Mouse (Mus musculus): ENCODE measurements around the gene Cops7b. TPM values are rescaled to one million over a fixed set of nuclear protein-coding genes. Genes with fewer than 3 reads are reported as not detected.

The Cops7b gene
- polyA plus RNA-seq, 1 experiment from 2014 or later, result 36.9 TPM

DNA sequence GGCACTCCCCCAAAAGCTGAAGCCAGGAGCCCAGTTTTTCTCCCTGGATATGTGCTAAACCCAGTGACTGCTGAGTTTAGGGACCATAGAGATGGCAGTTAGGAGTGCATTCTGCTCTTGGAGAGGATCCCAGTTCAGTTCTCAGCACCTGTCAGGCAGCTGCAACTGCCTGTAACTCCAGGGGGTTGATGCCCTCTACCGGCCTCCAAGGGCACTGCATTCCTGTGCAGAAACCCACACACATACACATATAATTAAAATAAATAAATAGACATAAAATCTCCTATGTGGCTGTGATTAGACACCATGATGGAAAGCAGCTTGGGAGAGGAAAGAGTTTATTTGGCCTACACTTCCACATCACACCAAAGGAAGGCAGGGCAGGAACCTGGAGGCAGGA, 29.4 kb downstream of the Cops7b start:
- DNase-seq (ENCODE audit: low spot score) (no peak), ATAC-seq (replicated peaks; ENCODE audit: low FRiP score, low TSS enrichment, low read depth) (no peak)
- Histone ChIP-seq H3K27ac (ENCODE audit: low read depth) (no peak overlapping the region), H3K27me3 (replicated peaks; ENCODE audit: control insufficient read depth, insufficient read depth, low read length) (no peaks in the 10 kb centered on the region), H3K4me1 (replicated peaks; ENCODE audit: control insufficient read depth, insufficient read depth, low read length) (no peaks in the 10 kb centered on the region), H3K36me3 (ENCODE audit: control insufficient read depth, insufficient read depth, low read length) (peaks cover 9% of the 10 kb centered on the region), H3K9me3 (ENCODE audit: control insufficient read depth, low read length) (no peaks in the 10 kb centered on the region), H3K4me2 (ENCODE audit: low read length) (no peak overlapping the region), H3K9ac (ENCODE audit: low read length) (no peak overlapping the region), H3K4me3 (ENCODE audit: low read depth, low read length) (no peak overlapping the region)
- 78% methylated on average over 1 of the region's 1 CpGs for WGBS

DNA sequence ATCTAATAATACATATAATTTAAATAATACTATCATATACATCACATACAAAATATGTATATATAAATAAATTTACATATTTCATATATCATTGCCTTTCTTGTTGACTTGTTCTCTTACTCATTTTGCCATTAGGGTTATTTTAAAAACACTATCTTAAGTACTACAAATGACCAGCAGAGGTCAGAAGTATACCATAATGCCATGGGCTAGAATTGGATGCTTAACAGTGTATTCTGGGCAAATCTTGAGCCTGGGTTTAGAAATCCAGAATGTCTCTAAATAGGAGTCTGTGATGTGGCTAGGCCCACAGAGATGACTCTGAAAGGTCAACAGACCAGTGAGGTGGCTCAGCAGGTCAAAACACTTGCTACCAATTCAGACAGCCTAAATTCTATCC, 31.6 kb downstream of the Cops7b start:
- Histone ChIP-seq H3K27ac (ENCODE audit: low read depth) (no peak overlapping the region), H3K9me3 (ENCODE audit: control insufficient read depth, low read length) (no peaks in the 10 kb centered on the region), H3K27me3 (replicated peaks; ENCODE audit: control insufficient read depth, insufficient read depth, low read length) (no peaks in the 10 kb centered on the region), H3K4me2 (ENCODE audit: low read length) (no peak overlapping the region), H3K4me1 (replicated peaks; ENCODE audit: control insufficient read depth, insufficient read depth, low read length) (no peaks in the 10 kb centered on the region), H3K9ac (ENCODE audit: low read length) (no peak overlapping the region), H3K36me3 (ENCODE audit: control insufficient read depth, insufficient read depth, low read length) (no peaks in the 10 kb centered on the region), H3K4me3 (ENCODE audit: low read depth, low read length) (no peak overlapping the region)
- ATAC-seq (replicated peaks; ENCODE audit: low FRiP score, low TSS enrichment, low read depth) (no peak), DNase-seq (ENCODE audit: low spot score) (no peak)

DNA sequence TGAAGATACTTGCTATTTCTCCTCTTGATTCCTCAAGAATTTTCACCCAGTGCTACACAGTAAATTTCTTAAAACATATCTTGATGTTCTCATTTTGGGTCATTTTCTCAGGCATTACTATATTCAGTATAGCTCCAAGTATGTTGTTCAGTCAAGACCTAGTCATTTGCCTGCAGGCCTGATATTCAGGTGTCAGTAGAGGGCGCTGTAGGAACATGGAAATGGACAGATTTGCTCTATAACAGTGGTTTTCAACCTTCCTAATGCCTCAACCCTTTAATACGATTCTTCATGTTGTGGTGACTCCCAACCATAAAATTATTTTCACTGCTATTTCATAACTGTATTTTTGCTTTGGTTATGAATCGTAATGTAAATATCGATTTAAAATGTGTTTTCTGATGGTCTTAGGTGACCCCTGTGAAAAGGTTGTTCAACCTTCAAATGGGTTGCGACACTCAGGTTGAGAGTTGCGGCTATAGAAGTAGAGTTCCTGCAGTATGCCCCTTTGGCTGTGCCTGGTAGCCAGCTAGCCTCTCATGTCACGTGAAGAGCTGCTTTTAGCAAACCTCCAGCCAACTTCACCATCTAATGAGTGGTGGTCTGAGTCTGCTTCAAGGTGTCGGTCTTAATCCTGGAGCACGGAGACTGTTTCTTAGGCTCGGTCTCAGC, 35.9 kb downstream of the Cops7b start:
- 0 out of 2 replicates have a peak, but pooled peaks have one; percentile 47 for ATAC-seq (replicated peaks; ENCODE audit: low FRiP score, low TSS enrichment, low read depth)
- Histone ChIP-seq H3K27me3 (replicated peaks; ENCODE audit: control insufficient read depth, insufficient read depth, low read length) (no peaks in the 10 kb centered on the region), H3K9ac (ENCODE audit: low read length) (no peak overlapping the region), H3K4me1 (replicated peaks; ENCODE audit: control insufficient read depth, insufficient read depth, low read length) (0 out of 2 replicates have a peak, but pooled peaks cover 2% of the 10 kb centered on the region), H3K36me3 (ENCODE audit: control insufficient read depth, insufficient read depth, low read length) (no peaks in the 10 kb centered on the region), H3K4me3 (ENCODE audit: low read depth, low read length) (no peak overlapping the region), H3K27ac (ENCODE audit: low read depth) (no peak overlapping the region), H3K4me2 (ENCODE audit: low read length) (no peak overlapping the region), H3K9me3 (ENCODE audit: control insufficient read depth, low read length) (no peaks in the 10 kb centered on the region)
- DNase-seq (ENCODE audit: low spot score), result peak; percentile 78
- WGBS, result 56% methylated on average over 10 of the region's 10 CpGs

DNA sequence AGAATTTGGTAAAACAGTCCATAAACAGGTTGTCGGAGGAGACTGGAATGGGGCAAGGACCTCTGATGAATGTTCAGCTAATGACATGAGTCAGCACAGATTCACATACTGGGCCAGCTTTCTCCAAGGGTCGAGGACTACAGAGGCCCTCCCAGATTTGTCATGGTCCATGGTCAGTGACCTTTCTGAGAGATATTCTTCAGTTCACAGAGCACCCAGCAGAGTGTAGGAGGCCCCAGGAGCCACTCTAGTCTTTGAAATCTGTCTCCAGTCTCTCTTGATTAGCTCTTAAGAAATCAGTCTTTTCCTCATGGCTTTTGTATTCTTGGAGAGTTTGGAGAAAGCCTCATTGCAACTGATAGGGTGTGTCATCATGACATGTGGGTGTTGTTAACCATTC, 39.6 kb downstream of the Cops7b start:
- Histone ChIP-seq H3K4me3 (ENCODE audit: low read depth, low read length) (no peak overlapping the region), H3K27ac (ENCODE audit: low read depth) (no peak overlapping the region), H3K4me2 (ENCODE audit: low read length) (no peak overlapping the region), H3K27me3 (replicated peaks; ENCODE audit: control insufficient read depth, insufficient read depth, low read length) (no peaks in the 10 kb centered on the region), H3K36me3 (ENCODE audit: control insufficient read depth, insufficient read depth, low read length) (no peaks in the 10 kb centered on the region), H3K9me3 (ENCODE audit: control insufficient read depth, low read length) (no peaks in the 10 kb centered on the region), H3K9ac (ENCODE audit: low read length) (no peak overlapping the region), H3K4me1 (replicated peaks; ENCODE audit: control insufficient read depth, insufficient read depth, low read length) (0 out of 2 replicates have a peak, but pooled peaks cover 3% of the 10 kb centered on the region)
- no peak for ATAC-seq (replicated peaks; ENCODE audit: low FRiP score, low TSS enrichment, low read depth)
- no peak for DNase-seq (ENCODE audit: low spot score)
- WGBS, result 76% methylated on average over 2 of the region's 2 CpGs

DNA sequence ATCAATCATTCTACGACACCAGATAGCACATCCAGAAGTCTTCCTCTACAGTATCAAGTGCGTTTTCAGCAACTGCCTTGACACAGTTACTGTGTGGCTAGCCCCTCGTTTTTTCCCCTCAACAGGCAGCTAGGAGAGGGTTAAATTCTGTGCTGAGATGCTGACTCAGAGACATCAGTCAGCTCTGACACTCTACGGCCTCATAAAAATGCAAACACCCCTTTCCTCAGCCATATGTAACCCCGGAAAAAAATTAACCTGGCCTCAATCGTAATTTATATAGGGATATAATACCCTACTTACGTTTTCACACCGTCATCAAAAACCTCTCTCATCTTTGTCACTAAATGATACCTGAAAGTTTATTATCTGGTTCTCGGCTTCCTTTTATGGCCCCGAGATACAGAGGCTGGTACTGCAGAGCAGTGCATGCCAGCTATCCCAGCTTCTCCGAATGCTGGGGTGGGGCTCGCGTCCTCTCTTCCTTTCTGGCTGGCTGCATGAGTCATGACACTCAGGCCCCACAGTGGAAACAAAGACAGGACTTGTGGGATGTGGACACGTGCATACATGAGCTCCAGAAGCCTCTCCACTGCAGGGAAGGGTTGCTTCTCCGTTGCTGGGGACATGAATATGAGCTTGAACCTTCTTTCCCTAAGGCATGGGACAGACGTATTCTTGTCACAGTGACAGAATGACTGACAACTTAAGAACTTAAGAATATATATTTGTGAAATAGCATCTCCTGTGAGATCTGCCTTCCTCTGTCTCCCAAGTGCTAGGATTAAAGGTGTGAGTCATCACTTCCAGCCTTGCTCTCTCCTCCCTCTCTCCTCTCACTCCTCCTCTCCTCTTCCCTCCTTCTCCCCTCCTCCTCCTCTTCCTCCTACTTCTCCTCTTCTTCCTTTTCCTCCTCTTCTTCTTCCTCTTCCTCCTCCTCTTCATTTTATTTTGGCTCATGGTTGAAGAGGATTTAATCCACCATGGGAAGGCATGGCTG, 40.6 kb downstream of the Cops7b start:
- H3K4me3 ChIP-seq (ENCODE audit: low read depth, low read length), result no peak overlapping the region
- H3K9me3 ChIP-seq (ENCODE audit: control insufficient read depth, low read length), result no peaks in the 10 kb centered on the region
- H3K27me3 ChIP-seq (replicated peaks; ENCODE audit: control insufficient read depth, insufficient read depth, low read length), result no peaks in the 10 kb centered on the region
- peak overlapping the region; percentile 38; the same call in 1 of the 2 replicates for H3K27ac ChIP-seq (ENCODE audit: low read depth)
- H3K4me1 ChIP-seq (replicated peaks; ENCODE audit: control insufficient read depth, insufficient read depth, low read length), result 0 out of 2 replicates have a peak, but pooled peaks cover 3% of the 10 kb centered on the region
- H3K4me2 ChIP-seq (ENCODE audit: low read length), result peak overlapping the region; percentile 26
- H3K36me3 ChIP-seq (ENCODE audit: control insufficient read depth, insufficient read depth, low read length), result no peaks in the 10 kb centered on the region
- DNase-seq (ENCODE audit: low spot score) (peak; percentile 60), ATAC-seq (replicated peaks; ENCODE audit: low FRiP score, low TSS enrichment, low read depth) (peak; percentile 74)
- no peak overlapping the region for H3K9ac ChIP-seq (ENCODE audit: low read length)
- 25% methylated on average over 16 of the region's 16 CpGs for WGBS

DNA sequence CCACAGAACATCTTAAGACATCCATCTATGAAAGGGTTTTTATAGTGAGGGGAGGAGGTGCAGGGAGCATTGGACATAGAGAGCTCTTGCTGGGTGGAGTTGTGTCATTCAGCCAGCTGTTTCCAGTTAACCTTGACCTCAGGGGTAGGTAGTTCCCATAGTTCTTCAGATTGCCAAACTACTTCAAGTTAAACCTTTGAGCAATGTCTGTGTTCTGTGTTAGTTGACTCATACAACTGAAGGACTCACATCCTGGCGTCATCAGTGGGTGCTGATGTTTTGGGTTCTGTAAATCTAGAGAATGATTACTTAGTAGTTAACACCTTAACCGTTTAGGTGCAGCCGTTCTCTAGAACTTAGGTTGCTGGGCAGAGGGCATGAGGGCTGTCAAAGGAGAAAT, 45.6 kb downstream of the Cops7b start:
- H3K4me3 ChIP-seq (ENCODE audit: low read depth, low read length), result no peak overlapping the region
- no peak overlapping the region for H3K27ac ChIP-seq (ENCODE audit: low read depth)
- no peak overlapping the region for H3K4me2 ChIP-seq (ENCODE audit: low read length)
- no peaks in the 10 kb centered on the region for H3K27me3 ChIP-seq (replicated peaks; ENCODE audit: control insufficient read depth, insufficient read depth, low read length)
- DNase-seq (ENCODE audit: low spot score) (no peak), ATAC-seq (replicated peaks; ENCODE audit: low FRiP score, low TSS enrichment, low read depth) (no peak)
- no peaks in the 10 kb centered on the region for H3K9me3 ChIP-seq (ENCODE audit: control insufficient read depth, low read length)
- WGBS, result 67% methylated on average over 3 of the region's 3 CpGs
- H3K9ac ChIP-seq (ENCODE audit: low read length), result no peak overlapping the region
- peaks cover 7% of the 10 kb centered on the region for H3K4me1 ChIP-seq (replicated peaks; ENCODE audit: control insufficient read depth, insufficient read depth, low read length)
- H3K36me3 ChIP-seq (ENCODE audit: control insufficient read depth, insufficient read depth, low read length), result no peaks in the 10 kb centered on the region

DNA sequence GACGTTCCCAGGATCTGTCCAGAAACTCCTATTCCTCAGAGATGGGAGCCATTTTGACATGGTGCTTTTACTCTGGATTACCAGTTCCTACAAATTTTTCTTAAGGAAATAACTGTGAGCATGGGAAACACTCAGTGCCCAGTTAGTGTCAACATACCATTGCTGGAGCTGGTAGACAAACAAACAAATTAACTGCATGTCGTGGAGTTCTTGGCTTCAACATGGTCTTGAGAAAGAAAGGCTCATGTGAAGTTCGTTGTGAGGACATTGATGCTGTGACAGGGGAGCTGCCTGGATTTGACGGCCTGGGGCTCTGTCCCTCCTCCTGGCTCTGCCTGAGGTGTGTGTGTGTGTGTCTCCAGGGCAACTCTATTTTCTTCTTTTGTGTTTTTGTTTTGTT, 47.2 kb downstream of the Cops7b start:
- ATAC-seq (replicated peaks; ENCODE audit: low FRiP score, low TSS enrichment, low read depth) (no peak), DNase-seq (ENCODE audit: low spot score) (no peak)
- Histone ChIP-seq H3K27ac (ENCODE audit: low read depth) (no peak overlapping the region), H3K9me3 (ENCODE audit: control insufficient read depth, low read length) (no peaks in the 10 kb centered on the region), H3K27me3 (replicated peaks; ENCODE audit: control insufficient read depth, insufficient read depth, low read length) (no peaks in the 10 kb centered on the region), H3K4me2 (ENCODE audit: low read length) (no peak overlapping the region), H3K9ac (ENCODE audit: low read length) (no peak overlapping the region), H3K4me3 (ENCODE audit: low read depth, low read length) (no peak overlapping the region), H3K36me3 (ENCODE audit: control insufficient read depth, insufficient read depth, low read length) (no peaks in the 10 kb centered on the region), H3K4me1 (replicated peaks; ENCODE audit: control insufficient read depth, insufficient read depth, low read length) (peaks cover 7% of the 10 kb centered on the region)
- 60% methylated on average over 4 of the region's 4 CpGs for WGBS

DNA sequence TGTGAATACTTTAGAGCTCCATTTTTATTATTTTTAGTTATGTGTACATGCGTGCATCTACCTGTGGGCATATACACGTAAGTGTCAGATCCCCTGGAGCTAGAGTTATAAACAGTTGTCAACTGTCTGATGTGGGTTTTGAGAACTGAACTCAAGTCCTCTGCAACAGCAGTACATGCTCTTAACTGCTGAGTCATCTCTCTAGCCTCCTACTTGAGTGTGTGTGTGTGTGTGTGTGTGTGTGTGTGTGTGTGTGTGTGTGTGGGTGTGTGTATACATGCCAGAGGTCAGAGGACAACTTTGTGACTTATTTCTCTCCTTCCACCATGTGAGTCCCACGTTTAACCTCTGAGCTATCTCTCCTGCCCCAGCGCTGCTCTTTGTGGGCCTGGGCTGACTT, 47.8 kb downstream of the Cops7b start:
- Histone ChIP-seq H3K36me3 (ENCODE audit: control insufficient read depth, insufficient read depth, low read length) (no peaks in the 10 kb centered on the region), H3K27ac (ENCODE audit: low read depth) (no peak overlapping the region), H3K9me3 (ENCODE audit: control insufficient read depth, low read length) (no peaks in the 10 kb centered on the region), H3K4me3 (ENCODE audit: low read depth, low read length) (no peak overlapping the region), H3K27me3 (replicated peaks; ENCODE audit: control insufficient read depth, insufficient read depth, low read length) (no peaks in the 10 kb centered on the region), H3K4me1 (replicated peaks; ENCODE audit: control insufficient read depth, insufficient read depth, low read length) (peaks cover 7% of the 10 kb centered on the region), H3K9ac (ENCODE audit: low read length) (no peak overlapping the region), H3K4me2 (ENCODE audit: low read length) (no peak overlapping the region)
- 79% methylated on average over 4 of the region's 4 CpGs for WGBS
- no peak for ATAC-seq (replicated peaks; ENCODE audit: low FRiP score, low TSS enrichment, low read depth)
- no peak for DNase-seq (ENCODE audit: low spot score)

Measured in intestine, embryonic 14.5 days (tissue).